Mouse (Mus musculus) embryonic facial prominence, embryonic 12.5 days (tissue): ENCODE results near the gene Acss2. TPM values are rescaled to one million over a fixed set of nuclear protein-coding genes. Genes with fewer than 3 reads are reported as not detected.

ENCODE experiments used
- ATAC-seq: fragments of 200-750 bp; cut with Nextera tagmentation; 2 replicates; pipeline ENCODE4 v1.8.0; 2017; ENCODE audit not compliant: insufficient number of reproducible peaks, insufficient read depth, low FRiP score, low TSS enrichment
- H3K27ac ChIP-seq: fragments of 300-500 bp; sonication (generic); 2 replicates; pipeline ENCODE4 v1.5.1; 2016; ENCODE audit warnings: mild to moderate bottlenecking
- H3K27me3 ChIP-seq: fragments of 300-500 bp; sonication (generic); 2 replicates; pipeline ENCODE4 v1.6.1; 2016; ENCODE audit warnings: mild to moderate bottlenecking, moderate library complexity
- H3K36me3 ChIP-seq: fragments of 300-500 bp; sonication (generic); 2 replicates; pipeline ENCODE4 v1.6.1; 2016; ENCODE audit warnings: mild to moderate bottlenecking
- H3K4me1 ChIP-seq: fragments of 300-500 bp; sonication (generic); 2 replicates; pipeline ENCODE4 v1.6.1; 2016
- H3K4me2 ChIP-seq: fragments of 300-500 bp; sonication (generic); replicated peaks from 2 replicates; pipeline ENCODE4 v1.6.1; 2016; ENCODE audit warnings: mild to moderate bottlenecking, moderate library complexity
- H3K4me3 ChIP-seq: fragments of 300-500 bp; sonication (generic); 2 replicates; pipeline ENCODE4 v1.5.1; 2016; ENCODE audit warnings: mild to moderate bottlenecking
- H3K9ac ChIP-seq: fragments of 300-500 bp; sonication (generic); 2 replicates; pipeline ENCODE4 v1.6.1; 2016; ENCODE audit warnings: mild to moderate bottlenecking, moderate library complexity
- H3K9me3 ChIP-seq: fragments of 300-500 bp; sonication (generic); 2 replicates; pipeline ENCODE4 v1.6.1; 2016; ENCODE audit warnings: mild to moderate bottlenecking, moderate library complexity
- WGBS: fragments of 180-500 bp; shearing (Covaris S2); methylation state at CpG from one replicate; pipeline ENCODE4 v1.1.7; 2016; 5-methylcytosine and 5-hydroxymethylcytosine counted together
- microRNA counts: library from miRNA; unstranded; fragments of <30 nt; microRNA quantifications from one replicate; lab custom pipeline; 2017
- microRNA-seq: library from miRNA; unstranded; fragments of <30 nt; microRNA quantifications from one replicate; pipeline ENCODE4, GENCODE M21; 2017
- polyA plus RNA-seq: library from polyadenylated mRNA; unstranded; fragments of >200 nt; fragmentation: Nextera tagmentation; extraction: Ambion mirVana; gene quantifications from 2 replicates; pipeline ENCODE4 v1.2.1, GENCODE M21; 2016

The Acss2 gene
- polyA plus RNA-seq, 1 experiment from 2014 or later, result 15.5 TPM

DNA sequence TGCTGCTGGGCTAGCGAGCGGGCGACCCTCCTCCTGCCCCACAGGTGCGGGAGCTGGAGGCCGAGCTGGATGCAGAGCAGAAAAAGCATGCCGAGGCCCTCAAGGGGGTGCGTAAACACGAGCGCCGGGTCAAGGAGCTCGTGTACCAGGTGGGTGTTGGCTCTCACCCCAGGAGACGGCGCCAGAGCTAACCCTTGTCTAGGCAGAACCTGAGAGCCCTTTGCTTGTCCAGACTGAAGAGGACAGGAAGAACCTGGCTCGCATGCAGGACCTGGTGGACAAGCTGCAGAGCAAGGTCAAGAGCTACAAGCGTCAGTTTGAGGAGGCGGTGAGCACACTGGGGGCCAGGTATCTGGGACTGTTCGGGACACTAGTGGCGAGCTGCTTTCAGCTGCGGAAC, 115.4 kb downstream of the Acss2 start:
- H3K9ac ChIP-seq, result no peak overlapping the region
- H3K9me3 ChIP-seq, result no peaks in the 10 kb centered on the region
- no peak overlapping the region for H3K4me3 ChIP-seq
- no peak overlapping the region for H3K4me2 ChIP-seq
- peaks cover 58% of the 10 kb centered on the region for H3K27me3 ChIP-seq
- WGBS, result 61% methylated on average over 19 of the region's 19 CpGs
- no peak for ATAC-seq
- H3K36me3 ChIP-seq, result peaks cover 66% of the 10 kb centered on the region
- H3K4me1 ChIP-seq, result peaks cover 20% of the 10 kb centered on the region; the same call in 1 of the 2 replicates
- H3K27ac ChIP-seq, result no peak overlapping the region

DNA sequence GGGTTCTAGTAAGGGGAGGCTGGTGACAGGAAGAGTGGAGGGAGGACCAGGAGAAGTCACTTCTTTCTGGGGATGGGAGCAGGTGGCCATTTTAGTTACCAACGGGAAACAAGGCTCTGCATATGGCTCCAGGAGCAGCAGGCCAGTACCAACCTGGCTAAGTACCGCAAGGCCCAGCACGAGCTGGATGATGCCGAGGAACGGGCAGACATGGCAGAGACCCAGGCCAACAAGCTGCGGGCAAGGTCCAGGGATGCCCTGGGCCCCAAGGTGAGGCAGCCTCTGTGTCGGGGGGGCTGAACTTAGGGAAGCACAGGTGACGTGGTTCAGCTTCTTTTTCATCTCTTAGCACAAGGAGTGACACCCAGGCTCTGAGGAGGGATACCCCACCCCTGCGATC, 116.0 kb downstream of the Acss2 start:
- Histone ChIP-seq H3K4me1 (peaks cover 17% of the 10 kb centered on the region; the same call in 1 of the 2 replicates), H3K4me3 (no peak overlapping the region), H3K9ac (no peak overlapping the region), H3K9me3 (no peaks in the 10 kb centered on the region), H3K27me3 (peaks cover 52% of the 10 kb centered on the region), H3K4me2 (no peak overlapping the region), H3K27ac (no peak overlapping the region), H3K36me3 (peaks cover 71% of the 10 kb centered on the region)
- ATAC-seq, result no peak
- 95% methylated on average over 9 of the region's 9 CpGs for WGBS

DNA sequence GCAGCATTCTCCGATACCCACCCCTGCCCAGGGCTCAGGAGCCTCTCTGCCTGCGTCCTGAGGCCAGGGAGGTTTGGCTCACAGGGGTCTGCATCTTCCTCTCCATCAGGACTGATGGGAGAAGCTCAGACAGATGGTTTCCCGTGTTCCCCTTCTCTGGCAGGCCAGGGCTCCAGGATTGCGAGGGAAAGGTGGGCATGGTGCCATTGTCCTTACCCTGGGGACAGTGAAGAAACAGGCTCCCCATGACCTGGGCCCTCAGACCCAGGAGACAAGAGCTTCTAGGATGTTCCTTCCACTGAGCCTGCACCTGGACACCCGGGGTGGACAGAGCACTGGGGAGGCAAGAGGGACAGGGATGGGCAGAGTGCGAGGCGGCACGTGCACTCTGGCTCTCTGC, 116.8 kb downstream of the Acss2 start:
- H3K4me3 ChIP-seq, result no peak overlapping the region
- no peak overlapping the region for H3K4me2 ChIP-seq
- no peak for ATAC-seq
- H3K9ac ChIP-seq, result no peak overlapping the region
- H3K36me3 ChIP-seq, result peaks cover 79% of the 10 kb centered on the region
- H3K27ac ChIP-seq, result no peak overlapping the region
- H3K9me3 ChIP-seq, result no peaks in the 10 kb centered on the region
- H3K27me3 ChIP-seq, result peaks cover 44% of the 10 kb centered on the region
- peaks cover 9% of the 10 kb centered on the region; the same call in 1 of the 2 replicates for H3K4me1 ChIP-seq
- 88% methylated on average over 8 of the region's 8 CpGs for WGBS

MicroRNA genes within 50 kb of the gene (microRNA counts, 519-probe panel; counts per million panel counts)
- microRNA mmu-miR-499 (lab: Ali Mortazavi, UCI), result 460 counts per million, percentile 65 among the panel's probes with 10 or more counts

Small RNA genes within 50 kb of the gene (microRNA-seq; reads per million reads assigned to microRNA genes)
- 14.0 reads per million, percentile 30 among the genes with 10 or more reads in this experiment for gene Mir499

Other genes with a start within 250 kb of the Acss2 start
- gene Map1lc3a, start 241.7 kb upstream of the Acss2 start, polyA plus RNA-seq, result 232 and 241 TPM in 2 replicates
- gene Pigu, start 160.5 kb upstream of the Acss2 start, polyA plus RNA-seq, result 45.1 and 46.1 TPM in 2 replicates
- gene Trp53inp2, start 136.9 kb upstream of the Acss2 start, polyA plus RNA-seq, result 31.4 and 31.9 TPM in 2 replicates
- 27.3 and 28.2 TPM in 2 replicates for gene Ncoa6, start 44.1 kb upstream of the Acss2 start, polyA plus RNA-seq
- gene Ggt7, start 289 bp downstream of the Acss2 start, polyA plus RNA-seq, result 11.4 and 13.8 TPM in 2 replicates
- gene Gss, start 74.9 kb downstream of the Acss2 start, polyA plus RNA-seq, result 28.0 and 28.9 TPM in 2 replicates
- gene Myh7b, start 93.3 kb downstream of the Acss2 start, polyA plus RNA-seq, result 1.3 and 1.4 TPM in 2 replicates
- 171 and 177 TPM in 2 replicates for gene Trpc4ap, start 174.4 kb downstream of the Acss2 start, polyA plus RNA-seq
- gene Edem2, start 211.5 kb downstream of the Acss2 start, polyA plus RNA-seq, result 27.3 and 28.5 TPM in 2 replicates
- gene Gm17581, start 217.9 kb downstream of the Acss2 start, polyA plus RNA-seq, result not detected in 2 replicates
- 3.6 TPM in 2 replicates for gene Procr, start 233.2 kb downstream of the Acss2 start, polyA plus RNA-seq